Mouse (Mus musculus): ENCODE data around the gene Olfr518.

Olfr518 gene

GRCm38 (mm10) chr7:108884906-108885305, at the start of gene Olfr518:
Gene Olfr518, minus strand, starts transcription at chr7:108885006.
- no peak for DNase-seq (ENCODE audit: extremely low read depth, insufficient read length, low spot score)

- peak; percentile 80 for DNase-seq (ENCODE audit: extremely low read depth, insufficient read length, low spot score)
Measured at GRCm38 (mm10) chr7:108933794-108934731, 49.3 kb upstream of the Olfr518 start, which contains the start of gene Eif3f. Gene Eif3f, plus strand, starts transcription at chr7:108934417.

GRCm38 (mm10) chr7:108929726-108930393, 45.1 kb upstream of the Olfr518 start, which contains the start of gene Nlrp10:
Gene Nlrp10, minus strand, starts transcription at chr7:108930178.
- DNase-seq (ENCODE audit: extremely low read depth, insufficient read length, low spot score) = no peak

- DNase-seq (ENCODE audit: extremely low read depth, insufficient read length, low spot score) = no peak
Measured at GRCm38 (mm10) chr7:108928280-108929188, 43.7 kb upstream of the Olfr518 start.

GRCm38 (mm10) chr7:108927043-108927442, 42.2 kb upstream of the Olfr518 start:
- DNase-seq (ENCODE audit: extremely low read depth, insufficient read length, low spot score) = no peak

GRCm38 (mm10) chr7:108903969-108904368, 19.2 kb upstream of the Olfr518 start:
- no peak for DNase-seq (ENCODE audit: extremely low read depth, insufficient read length, low spot score)

GRCm38 (mm10) chr7:108894320-108894719, 9.5 kb upstream of the Olfr518 start, which contains the start of gene Olfr519:
Gene Olfr519, minus strand, starts transcription at chr7:108894420.
- no peak for DNase-seq (ENCODE audit: extremely low read depth, insufficient read length, low spot score)

- no peak for DNase-seq (ENCODE audit: extremely low read depth, insufficient read length, low spot score)
Measured at GRCm38 (mm10) chr7:108872279-108872678, 12.5 kb downstream of the Olfr518 start, which contains the start of gene Olfr517. Gene Olfr517, minus strand, starts transcription at chr7:108872379.

- DNase-seq (ENCODE audit: extremely low read depth, insufficient read length, low spot score) = no peak
Measured at GRCm38 (mm10) chr7:108850429-108850828, 34.4 kb downstream of the Olfr518 start, which contains the start of gene Olfr516. Gene Olfr516, minus strand, starts transcription at chr7:108850529.
